Mouse (Mus musculus): Measurements from ENCODE around the gene Tmco1.

Gene Tmco1

GRCm38 (mm10) chr1:167374942-167375341 lies 66.8 kb downstream of the Tmco1 start:
- no peak for DNase-seq (ENCODE audit: low spot score)

- no peak for DNase-seq (ENCODE audit: low spot score)
These were observed 69.8 kb downstream of the Tmco1 start for GRCm38 (mm10) chr1:167378019-167378418.

GRCm38 (mm10) chr1:167379751-167380150 lies 71.6 kb downstream of the Tmco1 start:
- DNase-seq (ENCODE audit: low spot score) = no peak

- DNase-seq (ENCODE audit: low spot score) = no peak
These were observed 72.0 kb downstream of the Tmco1 start for GRCm38 (mm10) chr1:167380223-167380622.

GRCm38 (mm10) chr1:167381050-167382015 lies 73.2 kb downstream of the Tmco1 start:
- DNase-seq (ENCODE audit: low spot score) = no peak

- DNase-seq (ENCODE audit: low spot score) = no peak
These were observed 74.1 kb downstream of the Tmco1 start for GRCm38 (mm10) chr1:167382316-167382715.

- no peak for DNase-seq (ENCODE audit: low spot score)
These were observed 74.6 kb downstream of the Tmco1 start for GRCm38 (mm10) chr1:167382763-167383162.

- DNase-seq (ENCODE audit: low spot score) = no peak
These were observed 75.0 kb downstream of the Tmco1 start for GRCm38 (mm10) chr1:167383178-167383577.
